Mouse (Mus musculus) midbrain, embryonic 14.5 days (tissue): Measurements from ENCODE around the gene Ddit4. TPM values are rescaled to one million over a fixed set of nuclear protein-coding genes. Genes with fewer than 3 reads are reported as not detected.

ENCODE experiments used
- ATAC-seq: fragments of 200-750 bp; cut with Nextera tagmentation; 2 replicates; pipeline ENCODE4 v1.8.0; 2017; ENCODE audit warnings: moderate number of reproducible peaks, moderate library complexity; ENCODE audit not compliant: low FRiP score, low TSS enrichment
- DNase-seq: peaks from one replicate; pipeline ENCODE4 v3.0.0-alpha.2; 2015
- H3K27ac ChIP-seq: fragments of 300-500 bp; sonication (generic); replicated peaks from 2 replicates; pipeline ENCODE4 v1.5.1; 2014; ENCODE audit warnings: mild to moderate bottlenecking, low read depth, low read length, moderate library complexity
- H3K27me3 ChIP-seq: fragments of 300-500 bp; sonication (generic); 2 replicates; pipeline ENCODE4 v1.6.1; 2014; ENCODE audit warnings: low read length, control low read depth, mixed read lengths; ENCODE audit not compliant: control insufficient read depth, insufficient read depth
- H3K36me3 ChIP-seq: fragments of 300-500 bp; sonication (generic); 2 replicates; pipeline ENCODE4 v1.6.1; 2014; ENCODE audit warnings: low read length, control low read depth; ENCODE audit not compliant: control insufficient read depth, insufficient read depth
- H3K4me1 ChIP-seq: fragments of 300-500 bp; sonication (generic); 2 replicates; pipeline ENCODE4 v1.6.1; 2014; ENCODE audit warnings: mild to moderate bottlenecking, antibody characterized with exemption, low read length, control low read depth; ENCODE audit not compliant: control insufficient read depth, insufficient read depth
- H3K4me2 ChIP-seq: fragments of 300-500 bp; sonication (generic); 2 replicates; pipeline ENCODE4 v1.6.1; 2014; ENCODE audit warnings: mild to moderate bottlenecking, low read length, moderate library complexity
- H3K4me3 ChIP-seq: fragments of 300-500 bp; sonication (generic); replicated peaks from 2 replicates; pipeline ENCODE4 v1.5.1; 2014; ENCODE audit warnings: low read depth, low read length
- H3K9ac ChIP-seq: fragments of 300-500 bp; sonication (generic); replicated peaks from 2 replicates; pipeline ENCODE4 v1.6.1; 2014; ENCODE audit warnings: mild to moderate bottlenecking, low read length, moderate library complexity
- H3K9me3 ChIP-seq: fragments of 300-500 bp; sonication (generic); 2 replicates; pipeline ENCODE4 v1.6.1; 2016; ENCODE audit warnings: low read length, control low read depth, mixed read lengths; ENCODE audit not compliant: control insufficient read depth
- WGBS: fragments of 180-500 bp; shearing (Covaris S2); extraction: QIAGEN DNeasy Blood & Tissue Kit; methylation state at CpG from one replicate; pipeline ENCODE4 v1.1.7; 2014; 5-methylcytosine and 5-hydroxymethylcytosine counted together
- polyA plus RNA-seq: library from polyadenylated mRNA; unstranded; fragments of >200 nt; fragmentation: Nextera tagmentation; extraction: Ambion mirVana; gene quantifications from 2 replicates; pipeline ENCODE4 v1.2.1, GENCODE M21; 2014

Gene Ddit4
- polyA plus RNA-seq, 1 experiment from 2014 or later: 6.2 TPM

- DNase-seq: no peak
- Histone ChIP-seq H3K4me2 (no peak overlapping the region), H3K9ac (no peak overlapping the region), H3K4me1 (peaks cover 16% of the 10 kb centered on the region), H3K36me3 (no peaks in the 10 kb centered on the region), H3K27ac (no peak overlapping the region), H3K9me3 (no peaks in the 10 kb centered on the region), H3K27me3 (no peaks in the 10 kb centered on the region), H3K4me3 (no peak overlapping the region)
- 54% methylated on average over 1 of the region's 1 CpGs for WGBS
- no peak for ATAC-seq
Observed at GRCm38 (mm10) chr10:59939081-59939480, 12.6 kb downstream of the Ddit4 start.

- Histone ChIP-seq H3K27me3 (no peaks in the 10 kb centered on the region), H3K4me2 (no peak overlapping the region), H3K36me3 (no peaks in the 10 kb centered on the region), H3K4me1 (peaks cover 16% of the 10 kb centered on the region), H3K4me3 (no peak overlapping the region), H3K9me3 (no peaks in the 10 kb centered on the region), H3K9ac (no peak overlapping the region), H3K27ac (no peak overlapping the region)
- WGBS: 88% methylated on average over 5 of the region's 5 CpGs
- ATAC-seq (no peak), DNase-seq (no peak)
Observed at GRCm38 (mm10) chr10:59938662-59939061, 13.0 kb downstream of the Ddit4 start.

- Histone ChIP-seq H3K9me3 (no peaks in the 10 kb centered on the region), H3K27me3 (no peaks in the 10 kb centered on the region), H3K27ac (no peak overlapping the region), H3K4me2 (no peak overlapping the region), H3K4me1 (no peaks in the 10 kb centered on the region), H3K4me3 (no peak overlapping the region), H3K9ac (no peak overlapping the region), H3K36me3 (no peaks in the 10 kb centered on the region)
- DNase-seq: no peak
- ATAC-seq: no peak
- 56% methylated on average over 8 of the region's 8 CpGs for WGBS
Observed at GRCm38 (mm10) chr10:59936058-59936856, 15.4 kb downstream of the Ddit4 start.

GRCm38 (mm10) chr10:59934039-59934438 lies 17.6 kb downstream of the Ddit4 start:
- no peak overlapping the region for H3K4me2 ChIP-seq
- no peak overlapping the region for H3K4me3 ChIP-seq
- no peaks in the 10 kb centered on the region for H3K4me1 ChIP-seq
- no peaks in the 10 kb centered on the region for H3K27me3 ChIP-seq
- WGBS: 40% methylated on average over 3 of the region's 3 CpGs
- H3K36me3 ChIP-seq: no peaks in the 10 kb centered on the region
- H3K9me3 ChIP-seq: no peaks in the 10 kb centered on the region
- ATAC-seq (no peak), DNase-seq (no peak)
- H3K9ac ChIP-seq: no peak overlapping the region
- no peak overlapping the region for H3K27ac ChIP-seq

- WGBS: 83% methylated on average over 6 of the region's 6 CpGs
- H3K36me3 ChIP-seq: no peaks in the 10 kb centered on the region
- no peak for ATAC-seq
Observed at GRCm38 (mm10) chr10:59932521-59932920, 19.1 kb downstream of the Ddit4 start.

GRCm38 (mm10) chr10:59930996-59931395 lies 20.6 kb downstream of the Ddit4 start:
- DNase-seq (peak; percentile 81), ATAC-seq (peak; percentile 86)
- H3K36me3 ChIP-seq: no peaks in the 10 kb centered on the region
- 31% methylated on average over 10 of the region's 10 CpGs for WGBS
- H3K27me3 ChIP-seq: no peaks in the 10 kb centered on the region
- H3K9me3 ChIP-seq: no peaks in the 10 kb centered on the region
- H3K4me2 ChIP-seq: peak overlapping the region; percentile 32
- H3K4me1 ChIP-seq: no peaks in the 10 kb centered on the region
- H3K9ac ChIP-seq: no peak overlapping the region
- peak overlapping the region; percentile 70 for H3K27ac ChIP-seq
- H3K4me3 ChIP-seq: no peak overlapping the region

More at GRCm38 (mm10) chr10:59932521-59932920, 19.1 kb downstream of the Ddit4 start:
- Histone ChIP-seq H3K9ac (no peak overlapping the region), H3K4me1 (no peaks in the 10 kb centered on the region), H3K27ac (no peak overlapping the region), H3K4me2 (no peak overlapping the region), H3K9me3 (no peaks in the 10 kb centered on the region), H3K27me3 (no peaks in the 10 kb centered on the region), H3K4me3 (no peak overlapping the region)
- DNase-seq: no peak

- DNase-seq (no peak), ATAC-seq (no peak)
- Histone ChIP-seq H3K4me2 (no peak overlapping the region), H3K4me1 (no peaks in the 10 kb centered on the region), H3K27ac (no peak overlapping the region), H3K9ac (no peak overlapping the region), H3K36me3 (no peaks in the 10 kb centered on the region), H3K9me3 (no peaks in the 10 kb centered on the region), H3K4me3 (no peak overlapping the region), H3K27me3 (no peaks in the 10 kb centered on the region)
- WGBS: 96% methylated on average over 7 of the region's 7 CpGs
Observed at GRCm38 (mm10) chr10:59929205-59929604, 22.4 kb downstream of the Ddit4 start.

- Histone ChIP-seq H3K9me3 (no peaks in the 10 kb centered on the region), H3K27ac (no peak overlapping the region), H3K4me1 (peaks cover 17% of the 10 kb centered on the region), H3K4me3 (no peak overlapping the region), H3K27me3 (no peaks in the 10 kb centered on the region), H3K4me2 (no peak overlapping the region), H3K9ac (no peak overlapping the region), H3K36me3 (no peaks in the 10 kb centered on the region)
- no peak for DNase-seq
- WGBS: 27% methylated on average over 3 of the region's 3 CpGs
- no peak for ATAC-seq
Observed at GRCm38 (mm10) chr10:59924305-59924704, 27.3 kb downstream of the Ddit4 start.

- Histone ChIP-seq H3K9me3 (no peaks in the 10 kb centered on the region), H3K27me3 (no peaks in the 10 kb centered on the region), H3K27ac (no peak overlapping the region), H3K4me2 (no peak overlapping the region), H3K36me3 (no peaks in the 10 kb centered on the region), H3K4me3 (no peak overlapping the region), H3K4me1 (peaks cover 17% of the 10 kb centered on the region), H3K9ac (no peak overlapping the region)
- no peak for ATAC-seq
- no peak for DNase-seq
- WGBS: 91% methylated on average over 2 of the region's 2 CpGs
Observed at GRCm38 (mm10) chr10:59923493-59923892, 28.1 kb downstream of the Ddit4 start.
